Mouse (Mus musculus): ENCODE results near the gene Foxj3. TPM values are rescaled to one million over a fixed set of nuclear protein-coding genes. Genes with fewer than 3 reads are reported as not detected.

The Foxj3 gene
- polyA plus RNA-seq, 1 experiment from 2014 or later = 29.5 TPM

DNA sequence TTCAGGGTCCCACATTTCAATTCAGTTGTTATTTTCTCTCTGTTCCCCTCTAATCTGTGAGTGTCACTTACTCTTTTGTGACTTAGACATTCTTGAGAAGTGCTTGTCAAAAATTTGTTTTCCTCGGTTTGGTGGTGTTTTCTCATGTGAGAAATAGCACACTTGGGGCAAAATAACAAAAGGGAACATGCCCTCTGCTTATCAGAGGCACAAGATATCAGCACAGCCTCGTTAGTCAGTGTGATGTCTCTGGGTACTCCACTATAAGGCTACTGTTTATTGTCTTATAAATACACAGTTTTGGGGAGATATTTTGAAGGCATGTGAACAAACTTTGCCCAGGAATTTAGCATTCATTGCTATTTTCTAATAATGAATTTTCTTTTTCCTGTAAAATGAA, 37.7 kb downstream of the Foxj3 start:
- Histone ChIP-seq H3K36me3 (0 out of 2 replicates have a peak, but pooled peaks cover 16% of the 10 kb centered on the region), H3K4me2 (replicated peaks) (no peak overlapping the region), H3K9ac (no peak overlapping the region), H3K27me3 (no peaks in the 10 kb centered on the region), H3K4me1 (no peaks in the 10 kb centered on the region), H3K9me3 (no peaks in the 10 kb centered on the region), H3K4me3 (no peak overlapping the region), H3K27ac (no peak overlapping the region)
- 88% methylated on average over 2 of the region's 2 CpGs for WGBS
- ATAC-seq (ENCODE audit: insufficient number of reproducible peaks, insufficient read depth, low FRiP score, low TSS enrichment) = no peak

- no peak overlapping the region for H3K4me3 ChIP-seq
- H3K9me3 ChIP-seq = no peaks in the 10 kb centered on the region
- 93% methylated on average over 3 of the region's 3 CpGs for WGBS
- 0 out of 2 replicates have a peak, but pooled peaks cover 16% of the 10 kb centered on the region for H3K36me3 ChIP-seq
- H3K27me3 ChIP-seq = no peaks in the 10 kb centered on the region
- no peak for ATAC-seq (ENCODE audit: insufficient number of reproducible peaks, insufficient read depth, low FRiP score, low TSS enrichment)
- H3K27ac ChIP-seq = no peak overlapping the region
- no peaks in the 10 kb centered on the region for H3K4me1 ChIP-seq
- H3K9ac ChIP-seq = no peak overlapping the region
- no peak overlapping the region for H3K4me2 ChIP-seq (replicated peaks)
Observed at GRCm38 (mm10) chr4:119575459-119575858, 38.7 kb downstream of the Foxj3 start.

GRCm38 (mm10) chr4:119588037-119588436, 51.2 kb downstream of the Foxj3 start:
- H3K27ac ChIP-seq = no peak overlapping the region
- H3K9ac ChIP-seq = no peak overlapping the region
- 96% methylated on average over 2 of the region's 2 CpGs for WGBS
- H3K4me2 ChIP-seq (replicated peaks) = no peak overlapping the region
- no peaks in the 10 kb centered on the region for H3K27me3 ChIP-seq
- ATAC-seq (ENCODE audit: insufficient number of reproducible peaks, insufficient read depth, low FRiP score, low TSS enrichment) = no peak
- H3K4me3 ChIP-seq = no peak overlapping the region
- no peaks in the 10 kb centered on the region for H3K4me1 ChIP-seq
- no peaks in the 10 kb centered on the region for H3K9me3 ChIP-seq
- H3K36me3 ChIP-seq = peaks cover 18% of the 10 kb centered on the region

GRCm38 (mm10) chr4:119589423-119589822, 52.6 kb downstream of the Foxj3 start:
- Histone ChIP-seq H3K9ac (no peak overlapping the region), H3K36me3 (peaks cover 18% of the 10 kb centered on the region), H3K4me3 (no peak overlapping the region), H3K4me2 (replicated peaks) (no peak overlapping the region), H3K27ac (no peak overlapping the region), H3K9me3 (no peaks in the 10 kb centered on the region), H3K4me1 (no peaks in the 10 kb centered on the region), H3K27me3 (no peaks in the 10 kb centered on the region)
- ATAC-seq (ENCODE audit: insufficient number of reproducible peaks, insufficient read depth, low FRiP score, low TSS enrichment) = no peak
- 78% methylated on average over 2 of the region's 2 CpGs for WGBS

DNA sequence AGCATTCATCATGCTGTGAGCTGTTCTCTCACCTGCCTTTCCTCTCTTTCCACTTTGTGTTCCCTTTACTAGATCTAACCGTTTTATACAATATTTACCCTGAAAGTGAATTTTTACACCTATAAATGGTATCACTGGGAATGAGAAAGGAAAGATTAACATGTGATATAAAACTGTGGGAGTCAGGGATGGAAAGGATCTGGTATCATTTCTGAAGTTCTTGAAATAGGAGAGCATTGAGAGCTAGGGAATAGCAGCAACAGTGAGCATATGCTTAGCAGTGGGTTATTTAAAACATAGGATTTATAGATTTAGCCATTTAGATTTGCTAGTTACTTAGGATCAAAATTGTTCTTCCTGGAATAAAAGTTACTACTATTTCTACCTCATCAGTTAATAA, 53.2 kb downstream of the Foxj3 start:
- Histone ChIP-seq H3K9ac (no peak overlapping the region), H3K9me3 (no peaks in the 10 kb centered on the region), H3K4me3 (no peak overlapping the region), H3K4me1 (no peaks in the 10 kb centered on the region), H3K27ac (no peak overlapping the region), H3K4me2 (replicated peaks) (no peak overlapping the region), H3K36me3 (peaks cover 18% of the 10 kb centered on the region), H3K27me3 (no peaks in the 10 kb centered on the region)
- ATAC-seq (ENCODE audit: insufficient number of reproducible peaks, insufficient read depth, low FRiP score, low TSS enrichment) = no peak
- 84% methylated on average over 1 of the region's 1 CpGs for WGBS

DNA sequence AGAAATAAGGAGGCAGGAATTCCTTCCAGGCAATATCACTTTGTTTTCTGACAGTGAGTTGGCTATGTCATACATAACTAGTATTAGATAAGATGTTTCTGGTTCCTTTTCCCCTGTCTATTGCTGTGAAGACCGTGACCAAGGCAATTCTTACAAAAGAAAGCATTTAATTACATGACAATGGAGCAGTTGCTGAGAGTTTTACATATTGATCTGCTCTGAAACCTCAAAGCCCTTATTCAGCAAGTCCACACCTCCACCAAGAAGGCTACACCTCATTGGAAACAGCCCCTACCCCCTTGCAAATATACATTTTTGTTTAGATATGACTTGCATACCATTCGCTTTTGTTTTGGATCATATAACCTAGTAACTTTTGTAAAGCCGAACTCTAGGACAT, 55.7 kb downstream of the Foxj3 start:
- ATAC-seq (ENCODE audit: insufficient number of reproducible peaks, insufficient read depth, low FRiP score, low TSS enrichment) = no peak
- Histone ChIP-seq H3K4me1 (no peaks in the 10 kb centered on the region), H3K27ac (no peak overlapping the region), H3K4me2 (replicated peaks) (no peak overlapping the region), H3K9me3 (no peaks in the 10 kb centered on the region), H3K4me3 (no peak overlapping the region), H3K9ac (no peak overlapping the region), H3K36me3 (0 out of 2 replicates have a peak, but pooled peaks cover 5% of the 10 kb centered on the region), H3K27me3 (no peaks in the 10 kb centered on the region)
- 80% methylated on average over 3 of the region's 3 CpGs for WGBS

DNA sequence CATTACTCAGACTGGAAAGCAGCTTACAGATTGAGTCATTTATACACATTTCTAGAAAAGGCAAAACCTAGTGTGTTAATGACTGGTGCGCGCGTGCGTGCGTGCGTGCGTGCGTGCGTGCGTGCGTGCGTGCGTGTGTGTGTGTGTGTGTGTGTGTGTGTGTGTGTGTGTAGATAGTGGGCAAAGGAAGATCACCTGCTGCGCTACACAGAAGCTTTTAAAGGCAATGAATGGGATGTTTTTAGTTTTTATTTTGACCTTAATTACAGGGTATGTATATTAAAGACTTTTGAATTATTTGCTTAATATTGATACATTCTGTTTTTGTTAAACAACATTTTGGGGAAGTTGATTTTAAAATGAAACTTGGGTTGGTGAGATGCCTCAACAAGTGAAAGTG, 57.5 kb downstream of the Foxj3 start:
- H3K9ac ChIP-seq = no peak overlapping the region
- H3K9me3 ChIP-seq = no peaks in the 10 kb centered on the region
- H3K36me3 ChIP-seq = no peaks in the 10 kb centered on the region
- H3K27me3 ChIP-seq = no peaks in the 10 kb centered on the region
- H3K27ac ChIP-seq = no peak overlapping the region
- 93% methylated on average over 14 of the region's 14 CpGs for WGBS
- H3K4me3 ChIP-seq = no peak overlapping the region
- no peaks in the 10 kb centered on the region for H3K4me1 ChIP-seq
- H3K4me2 ChIP-seq (replicated peaks) = no peak overlapping the region
- ATAC-seq (ENCODE audit: insufficient number of reproducible peaks, insufficient read depth, low FRiP score, low TSS enrichment) = no peak

GRCm38 (mm10) chr4:119599605-119600004, 62.8 kb downstream of the Foxj3 start:
- H3K4me1 ChIP-seq = no peaks in the 10 kb centered on the region
- no peak overlapping the region for H3K4me3 ChIP-seq
- H3K9ac ChIP-seq = no peak overlapping the region
- H3K27ac ChIP-seq = no peak overlapping the region
- H3K27me3 ChIP-seq = no peaks in the 10 kb centered on the region
- 71% methylated on average over 1 of the region's 1 CpGs for WGBS
- no peak for ATAC-seq (ENCODE audit: insufficient number of reproducible peaks, insufficient read depth, low FRiP score, low TSS enrichment)
- peaks cover 8% of the 10 kb centered on the region for H3K36me3 ChIP-seq
- H3K9me3 ChIP-seq = no peaks in the 10 kb centered on the region
- no peak overlapping the region for H3K4me2 ChIP-seq (replicated peaks)

- peaks cover 11% of the 10 kb centered on the region for H3K36me3 ChIP-seq
- WGBS = 93% methylated on average over 1 of the region's 1 CpGs
- no peak overlapping the region for H3K4me2 ChIP-seq (replicated peaks)
- H3K27me3 ChIP-seq = no peaks in the 10 kb centered on the region
- peaks cover 3% of the 10 kb centered on the region; the same call in 1 of the 2 replicates for H3K4me1 ChIP-seq
- no peak for ATAC-seq (ENCODE audit: insufficient number of reproducible peaks, insufficient read depth, low FRiP score, low TSS enrichment)
- H3K27ac ChIP-seq = no peak overlapping the region
- H3K9ac ChIP-seq = no peak overlapping the region
- no peaks in the 10 kb centered on the region for H3K9me3 ChIP-seq
- H3K4me3 ChIP-seq = no peak overlapping the region
Observed at GRCm38 (mm10) chr4:119609488-119609887, 72.7 kb downstream of the Foxj3 start.

DNA sequence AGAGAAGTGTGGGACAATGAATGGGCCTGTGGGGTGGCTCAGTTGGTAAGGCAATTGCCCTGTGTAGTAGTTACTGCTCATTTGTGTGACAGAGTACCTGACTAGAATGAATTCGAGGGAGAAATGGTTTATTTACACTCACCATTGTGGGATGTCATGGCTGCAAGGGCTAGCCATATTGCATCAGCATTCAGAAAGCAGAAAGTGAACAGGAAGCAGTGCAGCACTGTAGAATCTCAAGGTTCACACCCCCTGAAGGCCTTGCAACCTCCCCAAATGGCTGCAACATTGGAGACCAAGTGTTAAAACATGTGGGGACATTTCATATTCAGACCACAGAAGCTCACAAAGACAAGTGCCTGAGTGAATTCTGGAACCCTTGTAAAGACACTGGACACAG, 77.3 kb downstream of the Foxj3 start:
- ATAC-seq (ENCODE audit: insufficient number of reproducible peaks, insufficient read depth, low FRiP score, low TSS enrichment) = no peak
- WGBS = 53% methylated on average over 1 of the region's 1 CpGs
- Histone ChIP-seq H3K4me2 (replicated peaks) (no peak overlapping the region), H3K27ac (no peak overlapping the region), H3K4me1 (peaks cover 3% of the 10 kb centered on the region; the same call in 1 of the 2 replicates), H3K36me3 (peaks cover 3% of the 10 kb centered on the region; the same call in 1 of the 2 replicates), H3K9me3 (no peaks in the 10 kb centered on the region), H3K9ac (no peak overlapping the region), H3K4me3 (no peak overlapping the region), H3K27me3 (no peaks in the 10 kb centered on the region)

DNA sequence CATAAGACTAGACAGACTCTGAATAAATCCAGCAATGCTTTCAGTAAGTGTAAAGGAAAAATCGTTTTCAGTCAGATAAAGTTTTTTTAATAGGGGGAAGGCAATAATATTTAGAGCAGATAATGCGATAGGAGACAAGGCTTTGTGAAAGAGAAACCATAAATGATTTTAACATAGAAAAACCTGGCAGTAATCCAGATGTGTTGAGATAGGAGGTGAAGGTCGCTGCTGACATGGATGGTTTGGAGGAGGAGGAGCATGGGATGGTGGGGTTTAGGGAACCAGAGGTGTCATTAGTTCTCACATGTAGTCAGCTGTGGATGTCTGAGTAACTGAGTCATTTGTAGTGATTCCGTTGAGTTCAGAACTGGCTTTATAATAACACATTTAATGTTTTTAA, 77.9 kb downstream of the Foxj3 start:
- Histone ChIP-seq H3K36me3 (peaks cover 6% of the 10 kb centered on the region; the same call in 1 of the 2 replicates), H3K4me3 (no peak overlapping the region), H3K9ac (no peak overlapping the region), H3K27ac (no peak overlapping the region), H3K4me1 (peaks cover 3% of the 10 kb centered on the region; the same call in 1 of the 2 replicates), H3K4me2 (replicated peaks) (no peak overlapping the region), H3K9me3 (no peaks in the 10 kb centered on the region), H3K27me3 (no peaks in the 10 kb centered on the region)
- 87% methylated on average over 4 of the region's 4 CpGs for WGBS
- no peak for ATAC-seq (ENCODE audit: insufficient number of reproducible peaks, insufficient read depth, low FRiP score, low TSS enrichment)

GRCm38 (mm10) chr4:119626081-119626645, 89.4 kb downstream of the Foxj3 start:
- H3K9me3 ChIP-seq = no peaks in the 10 kb centered on the region
- H3K4me3 ChIP-seq = no peak overlapping the region
- no peak overlapping the region for H3K4me2 ChIP-seq (replicated peaks)
- no peaks in the 10 kb centered on the region for H3K27me3 ChIP-seq
- no peak for ATAC-seq (ENCODE audit: insufficient number of reproducible peaks, insufficient read depth, low FRiP score, low TSS enrichment)
- no peaks in the 10 kb centered on the region for H3K4me1 ChIP-seq
- no peak overlapping the region for H3K9ac ChIP-seq
- whole genome bisulfite sequencing = 75% methylated on average over 7 of the region's 7 CpGs
- H3K27ac ChIP-seq = no peak overlapping the region
- H3K36me3 ChIP-seq = peaks cover 37% of the 10 kb centered on the region

All from embryonic facial prominence, embryonic 12.5 days (tissue).